Mouse (Mus musculus) liver, embryonic 11.5 days (tissue): Measurements from ENCODE around the gene Ipo4. TPM values are rescaled to one million over a fixed set of nuclear protein-coding genes. Genes with fewer than 3 reads are reported as not detected.

ENCODE experiments used
- ATAC-seq: fragments of 200-750 bp; cut with Nextera tagmentation; replicated peaks from 2 replicates; pipeline ENCODE4 v1.8.0; 2017; ENCODE audit warnings: moderate number of reproducible peaks, mild to moderate bottlenecking, moderate TSS enrichment, moderate library complexity; ENCODE audit not compliant: low FRiP score
- DNase-seq: peaks from one replicate; pipeline ENCODE4 v3.0.0-alpha.2; 2017; ENCODE audit warnings: low spot score
- H3K27ac ChIP-seq: fragments of 300-500 bp; sonication (generic); 2 replicates; pipeline ENCODE4 v1.5.1; 2014; ENCODE audit warnings: mild to moderate bottlenecking, low read depth, low read length, control low read depth
- H3K27me3 ChIP-seq: fragments of 300-500 bp; sonication (generic); replicated peaks from 2 replicates; pipeline ENCODE4 v1.6.1; 2014; ENCODE audit warnings: low read length, mixed read lengths; ENCODE audit not compliant: control insufficient read depth, insufficient read depth
- H3K36me3 ChIP-seq: fragments of 300-500 bp; sonication (generic); 2 replicates; pipeline ENCODE4 v1.6.1; 2014; ENCODE audit warnings: mild to moderate bottlenecking, low read length, moderate library complexity, mixed read lengths; ENCODE audit not compliant: control insufficient read depth, insufficient read depth
- H3K4me1 ChIP-seq: fragments of 300-500 bp; sonication (generic); replicated peaks from 2 replicates; pipeline ENCODE4 v1.6.1; 2014; ENCODE audit warnings: low read length, mixed read lengths; ENCODE audit not compliant: control insufficient read depth, insufficient read depth
- H3K4me2 ChIP-seq: fragments of 300-500 bp; sonication (generic); 2 replicates; pipeline ENCODE4 v1.6.1; 2014; ENCODE audit warnings: mild to moderate bottlenecking, control low read depth, moderate library complexity
- H3K4me3 ChIP-seq: fragments of 300-500 bp; sonication (generic); 2 replicates; pipeline ENCODE4 v1.5.1; 2014; ENCODE audit warnings: low read depth, low read length, control low read depth
- H3K9ac ChIP-seq: fragments of 300-500 bp; sonication (generic); 2 replicates; pipeline ENCODE4 v1.6.1; 2014; ENCODE audit warnings: low read depth, low read length, control low read depth
- H3K9me3 ChIP-seq: fragments of 300-500 bp; sonication (generic); 2 replicates; pipeline ENCODE4 v1.6.1; 2016; ENCODE audit warnings: low read length, inconsistent platforms, mixed read lengths; ENCODE audit not compliant: control insufficient read depth
- WGBS: fragments of 180-500 bp; shearing (Covaris S2); extraction: QIAGEN DNeasy Blood & Tissue Kit; methylation state at CpG from one replicate; pipeline ENCODE4 v1.1.7; 2014; 5-methylcytosine and 5-hydroxymethylcytosine counted together
- polyA plus RNA-seq: library from polyadenylated mRNA; unstranded; fragments of >200 nt; fragmentation: Nextera tagmentation; extraction: Ambion mirVana; gene quantifications from 2 replicates; pipeline ENCODE4 v1.2.1, GENCODE M21; 2014

The Ipo4 gene
- polyA plus RNA-seq, 1 experiment from 2014 or later, result 92.1 TPM

DNA sequence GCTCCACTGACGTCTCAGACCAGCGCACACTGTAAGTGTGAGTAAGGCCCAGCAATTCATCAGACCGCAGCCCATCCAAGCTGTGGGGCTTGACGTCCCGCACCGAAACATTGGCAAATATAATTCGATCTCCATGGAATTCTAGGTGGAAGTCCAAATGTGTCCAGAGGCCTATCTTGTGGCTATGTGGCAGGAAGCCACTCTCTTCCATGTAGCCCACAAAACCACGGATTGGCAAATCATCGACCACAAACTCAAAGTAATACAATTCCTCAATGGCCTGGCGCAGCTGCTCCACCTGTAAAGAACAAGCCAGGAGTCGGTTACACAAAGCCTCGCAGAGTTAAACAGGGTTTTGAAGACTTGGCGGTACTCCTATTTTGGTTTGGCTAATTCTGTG, 5.5 kb upstream of the Ipo4 start:
- peaks cover 29% of the 10 kb centered on the region for H3K36me3 ChIP-seq
- ATAC-seq (no peak), DNase-seq (no peak)
- H3K27ac ChIP-seq, result no peak overlapping the region
- WGBS, result 92% methylated on average over 13 of the region's 13 CpGs
- no peak overlapping the region for H3K4me3 ChIP-seq
- peaks cover 26% of the 10 kb centered on the region for H3K4me1 ChIP-seq
- no peaks in the 10 kb centered on the region for H3K9me3 ChIP-seq
- no peaks in the 10 kb centered on the region for H3K27me3 ChIP-seq
- no peak overlapping the region for H3K4me2 ChIP-seq
- H3K9ac ChIP-seq, result no peak overlapping the region

- no peak for ATAC-seq
- Histone ChIP-seq H3K36me3 (peaks cover 27% of the 10 kb centered on the region), H3K27me3 (no peaks in the 10 kb centered on the region), H3K9me3 (no peaks in the 10 kb centered on the region), H3K4me2 (no peak overlapping the region), H3K4me1 (peaks cover 25% of the 10 kb centered on the region), H3K9ac (no peak overlapping the region), H3K4me3 (no peak overlapping the region), H3K27ac (no peak overlapping the region)
- no peak for DNase-seq
- 98% methylated on average over 14 of the region's 14 CpGs for WGBS
Observed at GRCm38 (mm10) chr14:55640816-55641215, 5.1 kb upstream of the Ipo4 start.

DNA sequence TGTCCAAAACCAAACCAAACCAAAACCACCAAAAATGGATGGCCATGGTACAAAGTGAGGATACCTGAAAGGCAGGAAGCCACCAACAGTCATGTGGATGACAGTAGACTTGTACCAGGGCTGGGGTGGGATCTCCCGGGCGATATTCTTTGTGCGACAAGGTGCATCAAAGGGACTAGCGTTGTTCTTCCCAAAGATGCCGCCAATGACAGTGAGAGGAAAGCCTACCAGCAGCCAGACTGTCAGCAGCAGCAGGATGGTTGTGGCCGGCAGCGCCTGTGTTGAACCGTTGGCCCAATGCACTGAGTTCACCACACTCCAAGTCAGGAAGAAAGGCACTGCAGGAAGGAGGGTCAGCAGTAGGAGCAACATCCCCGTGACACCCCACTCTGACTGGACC, 2.0 kb upstream of the Ipo4 start, which contains the start of gene Gm49378:
TSS of gene Gm49378 (minus strand) at position 101 of the 400 bp plus-strand sequence.
- 94% methylated on average over 9 of the region's 9 CpGs for WGBS
- ATAC-seq (no peak), DNase-seq (no peak)
- Histone ChIP-seq H3K27ac (no peak within 1 kb of the TSS), H3K27me3 (no peaks in the 10 kb centered on the region), H3K4me3 (no peak within 1 kb of the TSS), H3K4me2 (no peak within 1 kb of the TSS), H3K9ac (no peak within 1 kb of the TSS), H3K4me1 (peaks cover 20% of the 10 kb centered on the region), H3K36me3 (peaks cover 36% of the 10 kb centered on the region), H3K9me3 (no peaks in the 10 kb centered on the region)

DNA sequence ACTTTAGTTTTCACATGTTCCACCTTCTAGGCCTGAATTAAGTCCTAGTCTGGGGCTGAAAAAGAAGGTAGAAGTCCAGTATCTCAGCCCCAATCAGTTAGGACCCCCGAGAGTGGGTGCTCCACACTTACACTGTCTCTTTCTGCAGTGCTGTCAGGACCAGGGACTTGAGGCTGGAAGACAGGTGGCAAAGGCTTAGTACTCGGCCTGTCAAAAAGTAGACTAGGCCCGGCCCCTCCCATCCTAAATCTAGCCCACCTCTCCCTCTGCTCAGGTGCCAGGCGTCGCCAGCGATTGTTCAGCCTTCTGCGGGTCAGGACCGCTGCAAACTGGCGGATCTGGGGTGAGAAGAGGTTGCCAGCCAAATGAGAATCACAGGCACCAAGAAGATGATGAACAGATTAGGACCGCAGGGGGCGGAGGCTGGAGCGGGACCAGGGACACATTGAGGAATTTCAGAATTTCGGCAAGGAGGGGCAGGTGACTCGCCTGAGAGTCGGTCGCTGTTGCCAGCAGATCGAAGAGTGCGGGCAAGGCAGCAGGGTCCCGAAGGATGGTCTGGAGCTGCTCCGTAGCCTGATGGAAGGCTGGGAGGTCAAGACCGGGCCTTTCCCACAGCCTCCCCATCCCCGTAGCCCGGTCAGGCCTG, 759 bp downstream of the Ipo4 start:
- H3K9me3 ChIP-seq, result no peaks in the 10 kb centered on the region
- H3K4me1 ChIP-seq, result peaks cover 15% of the 10 kb centered on the region
- ATAC-seq (peak; percentile 29; the same call in 1 of the 2 replicates), DNase-seq (peak; percentile 50)
- 0 out of 2 replicates have a peak overlapping the region, but pooled peaks have one; percentile 9 for H3K27ac ChIP-seq
- 3% methylated on average over 23 of the region's 23 CpGs for WGBS
- H3K4me2 ChIP-seq, result peak overlapping the region; percentile 94
- peak overlapping the region; percentile 76 for H3K9ac ChIP-seq
- peaks cover 49% of the 10 kb centered on the region for H3K36me3 ChIP-seq
- peak overlapping the region; percentile 78 for H3K4me3 ChIP-seq
- no peaks in the 10 kb centered on the region for H3K27me3 ChIP-seq

DNA sequence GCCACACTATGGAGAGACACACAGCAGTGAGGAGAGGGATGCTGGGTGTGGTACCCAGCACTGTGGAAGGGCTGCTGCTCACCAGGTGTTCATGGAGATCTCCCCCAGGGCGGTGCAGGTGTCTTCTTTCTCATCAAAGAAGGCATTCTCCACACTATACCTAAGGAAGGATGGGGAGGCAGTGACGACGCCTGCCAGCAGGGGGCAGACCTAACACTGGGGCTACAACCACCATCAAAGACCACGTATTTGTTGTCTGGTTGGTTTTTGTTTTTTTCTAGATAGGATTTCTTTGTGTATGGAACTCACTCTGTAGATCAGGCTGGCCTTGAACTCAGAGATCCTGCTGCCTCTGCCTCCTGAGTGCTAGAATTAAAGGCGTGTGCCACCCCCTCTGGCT, 6.4 kb downstream of the Ipo4 start:
- no peak overlapping the region for H3K4me2 ChIP-seq
- DNase-seq (no peak), ATAC-seq (0 out of 2 replicates have a peak, but pooled peaks have one; percentile 26)
- H3K27me3 ChIP-seq, result no peaks in the 10 kb centered on the region
- H3K9me3 ChIP-seq, result no peaks in the 10 kb centered on the region
- 51% methylated on average over 5 of the region's 5 CpGs for WGBS
- no peak overlapping the region for H3K9ac ChIP-seq
- no peak overlapping the region for H3K27ac ChIP-seq
- peaks cover 5% of the 10 kb centered on the region; the same call in 1 of the 2 replicates for H3K4me1 ChIP-seq
- no peak overlapping the region for H3K4me3 ChIP-seq
- H3K36me3 ChIP-seq, result peaks cover 72% of the 10 kb centered on the region

DNA sequence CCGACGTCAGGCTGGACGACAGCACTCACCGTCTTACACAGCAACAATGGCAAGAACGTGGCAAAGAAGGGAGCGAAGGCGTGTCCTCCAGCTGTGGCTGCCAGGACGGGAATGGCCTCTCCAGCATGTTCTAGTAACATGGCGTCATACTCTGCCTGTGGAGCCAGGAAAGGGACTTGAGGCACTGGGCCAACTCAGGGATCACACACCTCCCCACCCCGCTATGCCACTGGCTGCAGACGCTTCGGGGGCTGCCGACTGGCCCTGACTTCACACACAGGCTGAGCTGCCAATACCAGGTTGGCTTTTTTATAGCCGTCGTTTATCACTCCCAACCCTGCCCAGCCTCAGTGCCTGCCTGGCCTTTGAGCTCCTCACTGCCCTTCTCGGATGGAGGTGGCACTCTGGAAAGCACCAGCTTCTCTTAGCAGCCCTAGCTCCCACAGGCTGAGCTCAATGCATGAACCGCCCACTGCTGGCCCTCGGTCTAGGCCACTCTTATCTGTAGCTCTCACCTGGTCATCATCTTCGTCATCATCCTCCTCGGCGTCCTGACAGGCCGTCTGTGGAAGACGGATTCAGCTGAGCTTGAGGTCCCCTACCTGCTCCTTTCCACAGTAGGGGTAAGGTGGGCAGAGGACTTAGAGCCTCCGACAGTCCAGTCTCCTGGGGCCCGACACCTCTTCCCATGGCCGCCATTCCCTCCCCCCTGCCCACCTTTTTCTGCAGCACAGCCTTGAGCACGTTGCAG, 7.5 kb downstream of the Ipo4 start:
- Histone ChIP-seq H3K4me2 (no peak overlapping the region), H3K4me3 (no peak overlapping the region), H3K27ac (no peak overlapping the region), H3K9me3 (no peaks in the 10 kb centered on the region), H3K9ac (no peak overlapping the region), H3K4me1 (peaks cover 5% of the 10 kb centered on the region; the same call in 1 of the 2 replicates), H3K36me3 (peaks cover 67% of the 10 kb centered on the region), H3K27me3 (no peaks in the 10 kb centered on the region)
- WGBS, result 85% methylated on average over 27 of the region's 27 CpGs
- ATAC-seq (0 out of 2 replicates have a peak, but pooled peaks have one; percentile 24), DNase-seq (no peak)

GRCm38 (mm10) chr14:55618486-55619195, 17.1 kb downstream of the Ipo4 start:
- DNase-seq, result no peak
- H3K36me3 ChIP-seq, result 0 out of 2 replicates have a peak, but pooled peaks cover 3% of the 10 kb centered on the region
- peak overlapping the region; percentile 32 for H3K4me3 ChIP-seq
- 0 out of 2 replicates have a peak overlapping the region, but pooled peaks have one; percentile 27 for H3K9ac ChIP-seq
- peak overlapping the region; percentile 71 for H3K4me2 ChIP-seq
- peak; percentile 61 for ATAC-seq
- 23% methylated on average over 22 of the region's 22 CpGs for WGBS
- H3K27me3 ChIP-seq, result no peaks in the 10 kb centered on the region
- H3K27ac ChIP-seq, result no peak overlapping the region
- peaks cover 22% of the 10 kb centered on the region for H3K4me1 ChIP-seq
- H3K9me3 ChIP-seq, result no peaks in the 10 kb centered on the region

DNA sequence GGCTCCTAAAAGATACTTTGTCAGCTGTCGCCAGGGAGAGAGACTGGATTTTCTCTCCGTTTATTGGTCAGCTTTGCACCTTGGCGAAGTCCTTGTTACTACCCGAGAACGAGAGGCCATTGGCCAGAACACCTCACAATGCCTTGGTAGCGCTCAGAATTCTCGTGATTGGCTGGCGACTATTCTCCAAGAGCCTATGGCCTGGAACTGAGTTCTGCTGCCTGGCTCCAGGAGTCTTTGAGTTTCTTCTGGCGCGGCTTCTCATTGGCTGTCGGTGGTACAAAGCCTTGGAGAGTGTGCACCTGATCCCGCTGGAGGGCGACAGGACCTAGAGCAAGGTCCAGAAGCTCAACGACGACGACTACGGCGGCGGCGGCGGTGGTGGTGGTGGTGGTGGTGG, 17.9 kb downstream of the Ipo4 start, which contains the start of gene Rec8:
TSS of gene Rec8 (plus strand) at position 216 of the 400 bp plus-strand sequence.
- Histone ChIP-seq H3K4me3 (peak within 1 kb of the TSS; percentile 32), H3K4me2 (peak within 1 kb of the TSS; percentile 71), H3K9me3 (no peaks in the 10 kb centered on the region), H3K9ac (0 out of 2 replicates have a peak within 1 kb of the TSS, but pooled peaks have one; percentile 27), H3K36me3 (0 out of 2 replicates have a peak, but pooled peaks cover 3% of the 10 kb centered on the region), H3K27ac (no peak within 1 kb of the TSS), H3K4me1 (peaks cover 22% of the 10 kb centered on the region), H3K27me3 (no peaks in the 10 kb centered on the region)
- DNase-seq, result peak; percentile 54
- peak; percentile 48 for ATAC-seq
- 14% methylated on average over 21 of the region's 21 CpGs for WGBS
